Mouse (Mus musculus) limb, embryonic 13.5 days (tissue): ENCODE measurements at regions not wholly inside any gene's neighbourhood (a gene's known extent, or its start where the extent isn't known, plus 50 kb on each side); places are given as distances from the start of the nearest gene placed in this dataset.

Experiments
- ATAC-seq: fragments of 200-750 bp; cut with Nextera tagmentation; 2 replicates; pipeline ENCODE4 v1.8.0; 2017; ENCODE audit warnings: low read depth, moderate number of reproducible peaks, moderate TSS enrichment; ENCODE audit not compliant: low FRiP score
- H3K27ac ChIP-seq: fragments of 300-500 bp; sonication (generic); 2 replicates; pipeline ENCODE4 v1.5.1; 2015; ENCODE audit warnings: inconsistent platforms, mild to moderate bottlenecking, moderate library complexity
- H3K27me3 ChIP-seq: fragments of 300-500 bp; sonication (generic); 2 replicates; pipeline ENCODE4 v1.6.1; 2015; ENCODE audit warnings: mild to moderate bottlenecking, inconsistent platforms
- H3K36me3 ChIP-seq: fragments of 300-500 bp; sonication (generic); 2 replicates; pipeline ENCODE4 v1.6.1; 2015; ENCODE audit warnings: inconsistent platforms, mild to moderate bottlenecking, moderate library complexity
- H3K4me1 ChIP-seq: fragments of 300-500 bp; sonication (generic); 2 replicates; pipeline ENCODE4 v1.6.1; 2015; ENCODE audit warnings: inconsistent platforms
- H3K4me2 ChIP-seq: fragments of 300-500 bp; sonication (generic); replicated peaks from 2 replicates; pipeline ENCODE4 v1.6.1; 2015; ENCODE audit warnings: inconsistent platforms, mild to moderate bottlenecking, moderate library complexity
- H3K4me3 ChIP-seq: fragments of 300-500 bp; sonication (generic); 2 replicates; pipeline ENCODE4 v1.5.1; 2015; ENCODE audit warnings: moderate library complexity, mild to moderate bottlenecking, inconsistent platforms
- H3K9ac ChIP-seq: fragments of 300-500 bp; sonication (generic); 2 replicates; pipeline ENCODE4 v1.6.1; 2015; ENCODE audit warnings: mild to moderate bottlenecking, inconsistent platforms
- H3K9me3 ChIP-seq: fragments of 300-500 bp; sonication (generic); 2 replicates; pipeline ENCODE4 v1.6.1; 2016; ENCODE audit warnings: inconsistent platforms
- WGBS: fragments of 180-500 bp; shearing (Covaris S2); methylation state at CpG from one replicate; pipeline ENCODE4 v1.1.7; 2015; 5-methylcytosine and 5-hydroxymethylcytosine counted together

- no peaks in the 10 kb centered on the region for H3K36me3 ChIP-seq
- H3K4me3 ChIP-seq: no peak overlapping the region
- H3K4me1 ChIP-seq: peaks cover 7% of the 10 kb centered on the region; the same call in 1 of the 2 replicates
- no peaks in the 10 kb centered on the region for H3K9me3 ChIP-seq
- no peak for ATAC-seq
- no peak overlapping the region for H3K27ac ChIP-seq
- no peak overlapping the region for H3K9ac ChIP-seq
- H3K4me2 ChIP-seq: no peak overlapping the region
- H3K27me3 ChIP-seq: no peaks in the 10 kb centered on the region
These were observed 489.0 kb downstream of the Otol1 start for GRCm38 (mm10) chr3:70496431-70496830.

GRCm38 (mm10) chr3:70500245-70500858, 492.9 kb downstream of the Otol1 start:
- 83% methylated on average over 5 of the region's 5 CpGs for WGBS
- no peaks in the 10 kb centered on the region for H3K27me3 ChIP-seq
- H3K9me3 ChIP-seq: no peaks in the 10 kb centered on the region
- no peak overlapping the region for H3K4me2 ChIP-seq
- ATAC-seq: no peak
- no peak overlapping the region for H3K27ac ChIP-seq
- H3K36me3 ChIP-seq: no peaks in the 10 kb centered on the region
- H3K4me1 ChIP-seq: peaks cover 9% of the 10 kb centered on the region; the same call in 1 of the 2 replicates
- no peak overlapping the region for H3K4me3 ChIP-seq
- no peak overlapping the region for H3K9ac ChIP-seq

- H3K27ac ChIP-seq: no peak overlapping the region; the same call in 1 of the 2 replicates
- no peak for ATAC-seq
- 53% methylated on average over 9 of the region's 9 CpGs for WGBS
- no peak overlapping the region for H3K4me2 ChIP-seq
- H3K4me3 ChIP-seq: no peak overlapping the region
- H3K4me1 ChIP-seq: peaks cover 9% of the 10 kb centered on the region; the same call in 1 of the 2 replicates
- H3K27me3 ChIP-seq: no peaks in the 10 kb centered on the region
- no peak overlapping the region for H3K9ac ChIP-seq
- H3K36me3 ChIP-seq: no peaks in the 10 kb centered on the region
- H3K9me3 ChIP-seq: no peaks in the 10 kb centered on the region
These were observed 493.9 kb downstream of the Otol1 start for GRCm38 (mm10) chr3:70500991-70501961.

GRCm38 (mm10) chr3:70533593-70534321, 526.3 kb downstream of the Otol1 start:
- H3K27me3 ChIP-seq: no peaks in the 10 kb centered on the region
- H3K4me1 ChIP-seq: no peaks in the 10 kb centered on the region
- no peak overlapping the region for H3K9ac ChIP-seq
- no peak for ATAC-seq
- 96% methylated on average over 2 of the region's 2 CpGs for WGBS
- no peaks in the 10 kb centered on the region for H3K9me3 ChIP-seq
- H3K36me3 ChIP-seq: no peaks in the 10 kb centered on the region
- H3K4me3 ChIP-seq: no peak overlapping the region
- H3K27ac ChIP-seq: no peak overlapping the region
- no peak overlapping the region for H3K4me2 ChIP-seq

GRCm38 (mm10) chr3:70535084-70535483, 527.7 kb downstream of the Otol1 start:
- no peak for ATAC-seq
- 62% methylated on average over 2 of the region's 2 CpGs for WGBS
- H3K9me3 ChIP-seq: no peaks in the 10 kb centered on the region

GRCm38 (mm10) chr3:70543911-70544310, 536.5 kb downstream of the Otol1 start:
- ATAC-seq: no peak
- Histone ChIP-seq H3K9me3 (no peaks in the 10 kb centered on the region), H3K4me3 (no peak overlapping the region), H3K27ac (no peak overlapping the region), H3K9ac (no peak overlapping the region), H3K4me2 (no peak overlapping the region), H3K27me3 (no peaks in the 10 kb centered on the region), H3K36me3 (no peaks in the 10 kb centered on the region), H3K4me1 (no peaks in the 10 kb centered on the region)
- WGBS: 80% methylated on average over 1 of the region's 1 CpGs

More at GRCm38 (mm10) chr3:70535084-70535483, 527.7 kb downstream of the Otol1 start:
- Histone ChIP-seq H3K27ac (no peak overlapping the region), H3K4me2 (no peak overlapping the region), H3K9ac (no peak overlapping the region), H3K4me3 (no peak overlapping the region), H3K36me3 (no peaks in the 10 kb centered on the region), H3K27me3 (no peaks in the 10 kb centered on the region), H3K4me1 (no peaks in the 10 kb centered on the region)

- H3K4me1 ChIP-seq: no peaks in the 10 kb centered on the region
- H3K27ac ChIP-seq: no peak overlapping the region
- WGBS: 86% methylated on average over 4 of the region's 4 CpGs
- no peak overlapping the region for H3K9ac ChIP-seq
- no peaks in the 10 kb centered on the region for H3K36me3 ChIP-seq
- no peak overlapping the region for H3K4me3 ChIP-seq
- H3K27me3 ChIP-seq: no peaks in the 10 kb centered on the region
- no peaks in the 10 kb centered on the region for H3K9me3 ChIP-seq
- no peak overlapping the region for H3K4me2 ChIP-seq
- no peak for ATAC-seq
These were observed 550.4 kb downstream of the Otol1 start for GRCm38 (mm10) chr3:70557821-70558220.

- Histone ChIP-seq H3K4me1 (no peaks in the 10 kb centered on the region), H3K4me3 (no peak overlapping the region), H3K36me3 (no peaks in the 10 kb centered on the region), H3K9me3 (no peaks in the 10 kb centered on the region), H3K4me2 (no peak overlapping the region), H3K9ac (no peak overlapping the region), H3K27ac (no peak overlapping the region), H3K27me3 (no peaks in the 10 kb centered on the region)
- ATAC-seq: no peak
- 85% methylated on average over 3 of the region's 3 CpGs for WGBS
These were observed 558.9 kb downstream of the Otol1 start for GRCm38 (mm10) chr3:70566140-70566857.

- no peaks in the 10 kb centered on the region for H3K9me3 ChIP-seq
- no peaks in the 10 kb centered on the region for H3K27me3 ChIP-seq
- no peaks in the 10 kb centered on the region for H3K36me3 ChIP-seq
- H3K9ac ChIP-seq: no peak overlapping the region
- 45% methylated on average over 4 of the region's 4 CpGs for WGBS
- H3K4me2 ChIP-seq: no peak overlapping the region
- no peak for ATAC-seq
- no peaks in the 10 kb centered on the region for H3K4me1 ChIP-seq
- no peak overlapping the region for H3K4me3 ChIP-seq
- H3K27ac ChIP-seq: no peak overlapping the region
These were observed 587.4 kb downstream of the Otol1 start for GRCm38 (mm10) chr3:70594785-70595184.
